Mouse (Mus musculus) brain, embryonic 14.5 days (tissue): ENCODE data around the gene Dnaaf3. TPM values are rescaled to one million over a fixed set of nuclear protein-coding genes. Genes with fewer than 3 reads are reported as not detected.

Source experiments
- DNase-seq: peaks from one replicate; pipeline ENCODE4 v3.0.0-alpha.2; 2011; ENCODE audit warnings: low read depth
- CTCF ChIP-seq: fragments of 200-500 bp; IDR thresholded peaks from 2 replicates; pipeline ENCODE4 v1.5.1; 2012; ENCODE audit warnings: inconsistent platforms, mild to moderate bottlenecking, moderate library complexity, borderline replicate concordance; ENCODE audit not compliant: insufficient read depth, insufficient read length; ENCODE audit errors: extremely low read depth
- POLR2A ChIP-seq: fragments of 200-500 bp; IDR thresholded peaks from 2 replicates; pipeline ENCODE4 v1.6.1; 2012; ENCODE audit warnings: mild to moderate bottlenecking, inconsistent platforms, borderline replicate concordance; ENCODE audit not compliant: poor library complexity, insufficient read depth, insufficient read length, severe bottlenecking; ENCODE audit errors: extremely low read depth
- polyA plus RNA-seq: library from polyadenylated mRNA; depleted of rRNA; stranded (reverse); fragments of >200 nt; gene quantifications from 2 replicates; pipeline ENCODE4 v1.2.3, GENCODE M21; 2012

Dnaaf3 gene
- polyA plus RNA-seq, 1 experiment = 5.9 TPM

- TF ChIP-seq CTCF = no peak
- no peak for TF ChIP-seq POLR2A
- peak; percentile 79 for DNase-seq
Measured at GRCm38 (mm10) chr7:4502421-4503090, 29.7 kb downstream of the Dnaaf3 start.

- TF ChIP-seq CTCF = no peak
- TF ChIP-seq POLR2A = peak; percentile 96
- peak; percentile 98 for DNase-seq
Measured at GRCm38 (mm10) chr7:4501558-4502397, 30.5 kb downstream of the Dnaaf3 start, which contains the start of gene Ppp1r12c. Gene Ppp1r12c, minus strand, starts transcription at chr7:4501680.

DNA sequence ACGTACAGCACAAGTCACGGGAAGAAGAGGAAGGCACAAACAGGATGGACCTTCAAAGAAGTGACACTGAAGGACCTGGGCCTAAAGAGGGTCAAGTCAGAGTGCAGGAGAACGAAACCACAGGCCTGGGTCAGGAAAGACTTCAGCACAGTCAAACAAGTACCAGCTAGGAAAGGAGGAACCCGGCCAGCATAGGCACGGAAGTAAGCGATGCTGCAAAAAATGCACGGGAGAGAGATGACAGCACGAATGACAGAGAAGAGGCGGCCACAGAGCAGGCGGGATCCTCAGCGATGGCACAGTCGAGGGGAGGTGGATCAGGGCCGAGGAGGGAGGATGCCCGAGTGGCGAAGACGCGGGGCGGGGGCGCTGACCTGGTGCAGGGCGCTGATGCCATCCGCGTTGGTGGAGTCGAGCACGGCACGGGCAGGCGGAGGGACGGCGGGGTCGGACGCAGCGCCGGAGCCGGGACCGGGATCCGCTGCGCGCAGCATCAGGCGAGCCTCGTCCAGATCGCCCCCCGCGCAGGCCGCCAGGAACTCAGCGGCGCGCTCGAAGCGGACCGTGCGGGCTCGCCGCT lies 31.3 kb downstream of the Dnaaf3 start:
- DNase-seq = peak; percentile 29
- TF ChIP-seq POLR2A (no peak), CTCF (no peak)

GRCm38 (mm10) chr7:4499034-4499433 lies 33.2 kb downstream of the Dnaaf3 start:
- no peak for DNase-seq
- TF ChIP-seq POLR2A = no peak
- TF ChIP-seq CTCF = no peak

DNA sequence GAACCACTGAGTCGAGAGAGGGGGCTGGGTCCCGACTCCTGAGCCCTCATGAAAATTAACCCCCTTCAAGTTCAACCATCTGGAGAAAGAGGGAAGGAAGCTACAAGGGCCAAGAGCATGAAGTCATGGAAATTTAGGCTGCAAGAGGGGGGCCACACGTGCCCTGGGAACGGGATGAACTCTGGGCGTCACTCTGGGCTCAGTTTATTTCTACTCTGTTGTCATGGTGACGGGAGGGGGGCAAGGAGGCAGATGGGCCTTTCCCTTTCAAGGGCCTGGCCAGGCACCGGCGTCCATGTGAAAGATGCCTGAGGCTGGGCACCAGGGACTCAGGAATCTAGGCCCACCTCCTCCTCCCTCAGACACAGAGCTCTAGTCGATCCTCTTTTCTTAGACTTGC lies 34.0 kb downstream of the Dnaaf3 start:
- peak; percentile 82 for DNase-seq
- no peak for TF ChIP-seq CTCF
- no peak for TF ChIP-seq POLR2A

DNA sequence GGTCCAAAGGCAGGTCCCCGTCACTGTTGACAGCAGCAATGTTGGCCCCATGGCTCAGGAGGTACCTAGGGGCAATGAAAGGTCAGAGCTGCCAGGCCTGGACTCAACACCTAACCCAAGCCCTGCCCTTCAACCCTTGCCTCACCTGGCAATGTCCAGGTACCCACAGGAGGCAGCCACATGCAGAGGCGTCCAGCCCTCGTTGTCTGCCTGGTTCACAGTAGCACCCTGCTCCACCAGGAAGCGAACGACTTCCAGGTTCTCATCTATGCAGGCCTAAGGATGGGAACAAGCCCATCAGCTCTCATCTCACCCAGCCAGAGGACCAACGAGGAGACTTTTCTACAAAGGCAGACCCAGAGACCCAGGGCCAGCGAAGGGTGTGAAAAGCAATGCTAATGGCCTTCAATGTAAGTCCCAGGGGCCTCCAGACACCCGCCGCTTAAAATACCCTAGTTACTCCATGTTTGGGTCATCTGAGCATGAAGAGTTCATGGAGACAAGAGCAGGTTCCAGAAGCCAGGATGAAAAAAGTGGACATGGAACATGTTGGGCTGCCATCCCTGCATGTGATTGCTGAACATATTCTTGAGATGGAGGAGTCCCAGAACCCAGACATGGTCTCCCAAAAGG lies 34.9 kb downstream of the Dnaaf3 start:
- TF ChIP-seq POLR2A (no peak), CTCF (no peak)
- DNase-seq = no peak

DNA sequence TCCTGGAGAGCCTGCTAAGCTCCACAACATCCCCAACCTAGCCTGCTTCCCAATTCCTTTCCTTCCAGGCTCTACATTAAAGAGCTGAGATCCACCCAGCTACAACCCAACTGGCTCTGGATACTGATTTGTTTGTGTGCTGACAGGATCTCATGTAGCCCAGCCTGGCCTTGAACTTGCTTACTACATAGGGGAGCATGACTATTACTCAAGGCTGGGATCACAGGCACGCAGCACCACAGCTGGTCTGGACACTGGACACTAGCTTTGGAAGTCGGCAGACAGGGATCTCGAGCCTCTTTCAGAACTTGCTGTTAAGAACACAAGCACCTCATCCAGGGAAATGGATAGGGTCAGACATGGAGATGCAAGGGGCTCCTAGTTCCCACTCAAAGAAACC lies 35.8 kb downstream of the Dnaaf3 start:
- TF ChIP-seq CTCF (no peak), POLR2A (no peak)
- DNase-seq = no peak

DNA sequence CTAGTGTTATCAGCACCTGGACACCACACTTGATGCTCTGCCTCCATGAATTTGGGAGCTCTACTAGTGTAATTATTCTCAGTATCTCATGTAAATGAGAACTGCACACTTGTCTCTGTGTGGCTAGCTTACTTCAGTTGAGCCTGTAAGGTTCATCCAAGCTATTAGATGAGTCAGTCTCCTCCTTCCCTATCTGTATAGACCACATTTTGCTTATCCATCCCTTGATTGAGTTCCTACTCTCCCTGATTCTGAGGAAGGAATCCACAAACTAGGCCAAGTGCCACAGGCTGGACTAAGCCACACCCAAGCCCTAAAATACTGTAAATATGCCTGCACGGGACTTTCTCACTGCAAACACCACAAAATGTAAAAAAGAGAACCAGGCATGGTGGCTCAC lies 38.3 kb downstream of the Dnaaf3 start:
- TF ChIP-seq POLR2A (no peak), CTCF (no peak)
- DNase-seq = no peak

- DNase-seq = no peak
- TF ChIP-seq CTCF (no peak), POLR2A (no peak)
Measured at GRCm38 (mm10) chr7:4492284-4493224, 39.7 kb downstream of the Dnaaf3 start.

DNA sequence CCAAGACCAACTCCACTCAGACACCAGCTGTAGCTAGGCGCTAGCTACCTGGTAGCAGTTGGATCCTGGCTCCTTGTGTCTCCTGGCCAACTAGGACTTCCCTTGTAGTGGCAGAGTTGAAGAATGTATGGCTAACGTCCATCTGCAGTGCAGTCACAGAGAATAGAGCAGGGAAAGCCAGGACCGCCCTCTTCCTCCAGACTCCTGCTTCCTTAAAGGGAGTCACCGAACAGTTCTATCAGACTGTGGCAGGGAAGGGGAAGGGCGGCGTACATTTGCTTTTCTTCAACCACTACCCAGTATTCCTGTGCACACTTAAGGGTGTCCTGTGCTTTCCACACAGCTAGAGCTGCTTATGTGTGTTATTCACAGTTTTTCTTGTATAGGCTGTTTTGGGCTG lies 40.9 kb downstream of the Dnaaf3 start:
- no peak for TF ChIP-seq POLR2A
- no peak for DNase-seq
